Mouse (Mus musculus): Measurements from ENCODE around the gene Tnfrsf11a. TPM values are rescaled to one million over a fixed set of nuclear protein-coding genes. Genes with fewer than 3 reads are reported as not detected.

The Tnfrsf11a gene
- polyA plus RNA-seq, 1 experiment from 2014 or later: 3.8 TPM

GRCm38 (mm10) chr1:105780079-105780456, 450 bp upstream of the Tnfrsf11a start:
- Histone ChIP-seq H3K4me2 (replicated peaks; ENCODE audit: low read depth) (peak overlapping the region; percentile 95), H3K36me3 (ENCODE audit: control insufficient read depth, insufficient read depth, low read length) (no peaks in the 10 kb centered on the region), H3K9ac (ENCODE audit: low read length) (peak overlapping the region; percentile 76; the same call in 1 of the 2 replicates), H3K9me3 (ENCODE audit: control insufficient read depth, low read length) (no peaks in the 10 kb centered on the region), H3K4me3 (ENCODE audit: low read depth, low read length) (peak overlapping the region; percentile 72), H3K27me3 (ENCODE audit: control insufficient read depth, insufficient read depth, low read length) (no peaks in the 10 kb centered on the region), H3K4me1 (replicated peaks; ENCODE audit: control insufficient read depth, insufficient read depth) (no peaks in the 10 kb centered on the region), H3K27ac (replicated peaks) (no peak overlapping the region)
- TF ChIP-seq EP300 (optimal IDR thresholded peaks at IDR 0.05): no peak
- ATAC-seq (ENCODE audit: low FRiP score, low TSS enrichment): peak; percentile 57; the same call in 1 of the 2 replicates
- WGBS: 30% methylated on average over 12 of the region's 12 CpGs
- no peak for DNase-seq (ENCODE audit: low spot score)

GRCm38 (mm10) chr1:105781391-105782146, 1.1 kb downstream of the Tnfrsf11a start:
- Histone ChIP-seq H3K4me2 (replicated peaks; ENCODE audit: low read depth) (peak overlapping the region; percentile 95), H3K4me3 (ENCODE audit: low read depth, low read length) (peak overlapping the region; percentile 72), H3K36me3 (ENCODE audit: control insufficient read depth, insufficient read depth, low read length) (no peaks in the 10 kb centered on the region), H3K9me3 (ENCODE audit: control insufficient read depth, low read length) (no peaks in the 10 kb centered on the region), H3K27me3 (ENCODE audit: control insufficient read depth, insufficient read depth, low read length) (no peaks in the 10 kb centered on the region), H3K4me1 (replicated peaks; ENCODE audit: control insufficient read depth, insufficient read depth) (no peaks in the 10 kb centered on the region), H3K9ac (ENCODE audit: low read length) (peak overlapping the region; percentile 76), H3K27ac (replicated peaks) (peak overlapping the region; percentile 40; the same call in 1 of the 2 replicates)
- no peak for DNase-seq (ENCODE audit: low spot score)
- TF ChIP-seq EP300 (optimal IDR thresholded peaks at IDR 0.05) (no peak), CTCF (IDR thresholded peaks at IDR 0.05; ENCODE audit: low read depth) (no peak)
- 36% methylated on average over 12 of the region's 12 CpGs for WGBS
- ATAC-seq (ENCODE audit: low FRiP score, low TSS enrichment): no peak

- H3K27ac ChIP-seq (replicated peaks): no peak overlapping the region
- no peaks in the 10 kb centered on the region for H3K9me3 ChIP-seq (ENCODE audit: control insufficient read depth, low read length)
- no peaks in the 10 kb centered on the region for H3K36me3 ChIP-seq (ENCODE audit: control insufficient read depth, insufficient read depth, low read length)
- H3K27me3 ChIP-seq (ENCODE audit: control insufficient read depth, insufficient read depth, low read length): no peaks in the 10 kb centered on the region
- H3K4me1 ChIP-seq (replicated peaks; ENCODE audit: control insufficient read depth, insufficient read depth): no peaks in the 10 kb centered on the region
- ATAC-seq (ENCODE audit: low FRiP score, low TSS enrichment) (no peak), DNase-seq (ENCODE audit: low spot score) (no peak)
- no peak overlapping the region for H3K4me3 ChIP-seq (ENCODE audit: low read depth, low read length)
- WGBS: 57% methylated on average over 5 of the region's 5 CpGs
- no peak overlapping the region for H3K9ac ChIP-seq (ENCODE audit: low read length)
- no peak overlapping the region for H3K4me2 ChIP-seq (replicated peaks; ENCODE audit: low read depth)
- no peak for TF ChIP-seq CTCF (IDR thresholded peaks at IDR 0.05; ENCODE audit: low read depth)
Observed at GRCm38 (mm10) chr1:105784257-105785016, 3.9 kb downstream of the Tnfrsf11a start.

GRCm38 (mm10) chr1:105785146-105785545, 4.6 kb downstream of the Tnfrsf11a start:
- Histone ChIP-seq H3K4me3 (ENCODE audit: low read depth, low read length) (no peak overlapping the region), H3K4me1 (replicated peaks; ENCODE audit: control insufficient read depth, insufficient read depth) (no peaks in the 10 kb centered on the region), H3K27me3 (ENCODE audit: control insufficient read depth, insufficient read depth, low read length) (no peaks in the 10 kb centered on the region), H3K36me3 (ENCODE audit: control insufficient read depth, insufficient read depth, low read length) (no peaks in the 10 kb centered on the region), H3K27ac (replicated peaks) (0 out of 2 replicates have a peak overlapping the region, but pooled peaks have one; percentile 31), H3K9me3 (ENCODE audit: control insufficient read depth, low read length) (no peaks in the 10 kb centered on the region), H3K4me2 (replicated peaks; ENCODE audit: low read depth) (no peak overlapping the region), H3K9ac (ENCODE audit: low read length) (no peak overlapping the region)
- no peak for TF ChIP-seq CTCF (IDR thresholded peaks at IDR 0.05; ENCODE audit: low read depth)
- TF ChIP-seq EP300 (optimal IDR thresholded peaks at IDR 0.05): no peak
- DNase-seq (ENCODE audit: low spot score) (peak; percentile 38), ATAC-seq (ENCODE audit: low FRiP score, low TSS enrichment) (no peak)
- 62% methylated on average over 4 of the region's 4 CpGs for WGBS

- Histone ChIP-seq H3K9ac (ENCODE audit: low read length) (no peak overlapping the region), H3K9me3 (ENCODE audit: control insufficient read depth, low read length) (no peaks in the 10 kb centered on the region), H3K27ac (replicated peaks) (peak overlapping the region; percentile 5; the same call in 1 of the 2 replicates), H3K27me3 (ENCODE audit: control insufficient read depth, insufficient read depth, low read length) (no peaks in the 10 kb centered on the region), H3K36me3 (ENCODE audit: control insufficient read depth, insufficient read depth, low read length) (no peaks in the 10 kb centered on the region), H3K4me1 (replicated peaks; ENCODE audit: control insufficient read depth, insufficient read depth) (no peaks in the 10 kb centered on the region), H3K4me2 (replicated peaks; ENCODE audit: low read depth) (no peak overlapping the region; the same call in 1 of the 2 replicates), H3K4me3 (ENCODE audit: low read depth, low read length) (no peak overlapping the region)
- ATAC-seq (ENCODE audit: low FRiP score, low TSS enrichment): peak; percentile 56
- 45% methylated on average over 6 of the region's 6 CpGs for WGBS
- TF ChIP-seq CTCF (IDR thresholded peaks at IDR 0.05; ENCODE audit: low read depth): no peak
- no peak for DNase-seq (ENCODE audit: low spot score)
Observed at GRCm38 (mm10) chr1:105786731-105787357, 6.3 kb downstream of the Tnfrsf11a start.

Measured in stomach, postnatal 0 days (tissue).